Mouse (Mus musculus) ovary, postnatal 14 days (tissue): Measurements from ENCODE around the gene Foxl1.

Experiments
- DNase-seq: peaks from one replicate; pipeline ENCODE4 v3.0.0; 2022; ENCODE audit warnings: low spot score

Foxl1 gene

GRCm38 (mm10) chr8:121170116-121170515, 42.4 kb downstream of the Foxl1 start:
- DNase-seq = no peak

- DNase-seq = no peak
These were observed 43.1 kb downstream of the Foxl1 start for GRCm38 (mm10) chr8:121170626-121171552.

- no peak for DNase-seq
These were observed 44.8 kb downstream of the Foxl1 start for GRCm38 (mm10) chr8:121172567-121172966.

- no peak for DNase-seq
These were observed 46.4 kb downstream of the Foxl1 start for GRCm38 (mm10) chr8:121174178-121174577.

GRCm38 (mm10) chr8:121174721-121175539, 47.2 kb downstream of the Foxl1 start:
- DNase-seq = no peak

GRCm38 (mm10) chr8:121175540-121176090, 47.9 kb downstream of the Foxl1 start:
- no peak for DNase-seq

GRCm38 (mm10) chr8:121176291-121176690, 48.6 kb downstream of the Foxl1 start:
- no peak for DNase-seq
